In genomic region chr9:118980411-118980823, GRCm38 (mm10) we compare ENCODE assay signal across 7 mouse cellular contexts. TPM values are rescaled to one million over a fixed set of nuclear protein-coding genes. Genes with fewer than 3 reads are reported as not detected.
DNase-seq lines count a peak whose midpoint lies in the region; ATAC-seq and TF ChIP-seq lines count a peak whose summit lies in the region.

No protein-coding gene starts in this region.

- WGBS in spleen, adult 2 months: 70% methylated on average over 4 of the region's 4 CpGs
- WGBS in embryonic facial prominence, embryonic 12.5 days: 2% methylated on average over 4 of the region's 4 CpGs

- peak overlapping the region; percentile 26; the same call in 1 of the 2 replicates for H3K27ac ChIP-seq in spleen, adult 2 months (ENCODE audit: insufficient read depth, low read length)
- H3K27ac ChIP-seq in embryonic facial prominence, embryonic 12.5 days: peak overlapping the region; percentile 90

- H3K4me1 ChIP-seq in spleen, adult 2 months (ENCODE audit: control insufficient read depth, insufficient read depth, insufficient read length): no peaks in the 10 kb centered on the region
- H3K4me1 ChIP-seq in embryonic facial prominence, embryonic 12.5 days: peaks cover 41% of the 10 kb centered on the region

- TF ChIP-seq CTCF in spleen, adult 2 months (IDR thresholded peaks at IDR 0.05; ENCODE audit: extremely low read depth, insufficient read depth, insufficient read length, insufficient replicate concordance): no peak

- no peak overlapping the region for H3K4me3 ChIP-seq in spleen, adult 2 months (ENCODE audit: extremely low read depth, insufficient read depth, insufficient read length)
- no peak overlapping the region for H3K4me3 ChIP-seq in embryonic facial prominence, embryonic 12.5 days

- no peak overlapping the region for H3K9ac ChIP-seq in embryonic facial prominence, embryonic 12.5 days

- 0 out of 2 replicates have a peak overlapping the region, but pooled peaks have one; percentile 18 for H3K4me2 ChIP-seq in embryonic facial prominence, embryonic 12.5 days (replicated peaks)

- ATAC-seq in embryonic facial prominence, embryonic 12.5 days (ENCODE audit: insufficient number of reproducible peaks, insufficient read depth, low FRiP score, low TSS enrichment): peak; percentile 64; the same call in 1 of the 2 replicates
- ATAC-seq in CD4-positive, CD25-positive, alpha-beta regulatory T cell, adult 4 months: no peak

- H3K27me3 ChIP-seq in spleen, adult 2 months (ENCODE audit: control insufficient read depth, insufficient read depth, low read length): no peaks in the 10 kb centered on the region; the same call in 1 of the 2 replicates
- H3K27me3 ChIP-seq in embryonic facial prominence, embryonic 12.5 days: no peaks in the 10 kb centered on the region

- no peaks in the 10 kb centered on the region for H3K9me3 ChIP-seq in embryonic facial prominence, embryonic 12.5 days

- DNase-seq in spleen, adult 2 months (ENCODE audit: low read depth in 1 of 2, low spot score in 2 of 2): no peak
- no peak for DNase-seq in spleen, postnatal 4 days (ENCODE audit: low spot score in 2 of 2)
- DNase-seq in heart, postnatal 14 days: peak; percentile 56 to 64
- peak; percentile 60 to 78 for DNase-seq in layer of hippocampus, postnatal 36 days
- DNase-seq in right cerebral cortex, postnatal 25 days: peak; percentile 52

- H3K36me3 ChIP-seq in spleen, adult 2 months (ENCODE audit: control insufficient read depth, insufficient read depth, low read length): no peaks in the 10 kb centered on the region
- H3K36me3 ChIP-seq in embryonic facial prominence, embryonic 12.5 days: no peaks in the 10 kb centered on the region

- no peak for TF ChIP-seq POLR2A in spleen, adult 2 months (IDR thresholded peaks at IDR 0.05; ENCODE audit: low read depth, low read length)

- intact Hi-C loops in heart, postnatal 14 days (cut with DNase I): no loop called here

RNA-seq across cellular contexts. Expression of gene Ctdspl, which starts 54.2 kb away (rescaled TPM):
- 6.8 and 6.9 TPM in 2 replicates for polyA plus RNA-seq in spleen, adult 2 months (2012; rRNA removed)
- polyA plus RNA-seq in embryonic facial prominence, embryonic 12.5 days (2016; fragmentation: Nextera tagmentation; extraction: Ambion mirVana): 16.0 and 16.8 TPM in 2 replicates
- 10 to 100 TPM; 12.3 to 13.7 TPM for total RNA-seq in heart, postnatal 14 days (2021)
- 10 to 100 TPM; 24.1 to 28.5 TPM for total RNA-seq in layer of hippocampus, postnatal 36 days (2021)
- polyA plus RNA-seq in CD4-positive, CD25-positive, alpha-beta regulatory T cell, adult 4 months (2017; shearing (Covaris generic)): under 1 TPM; 0.62 to 0.75 TPM

Comparison
In these comparisons a context has a peak if more than half of its experiments do, and no peak if none do; other contexts are left out.
1. DNase-seq: peak in heart, postnatal 14 days (2 of 2), layer of hippocampus, postnatal 36 days (2 of 2) and right cerebral cortex, postnatal 25 days (single experiment); none in spleen, adult 2 months (0 of 2) and spleen, postnatal 4 days (0 of 2).